Mouse (Mus musculus) left cerebral cortex, adult 2 months (tissue): ENCODE measurements around the gene Tnk2. TPM values are rescaled to one million over a fixed set of nuclear protein-coding genes. Genes with fewer than 3 reads are reported as not detected.

Experiments used
- DNase-seq, 2 experiments: peaks; one replicate each; pipeline ENCODE4 v3.0.0; 2021 to 2022; ENCODE audit warnings: low spot score in 2 of 2, mixed read lengths in 1 of 2; ENCODE audit errors: extremely low spot score in 1 of 2
- H3K27ac ChIP-seq: fragments of 200-600 bp; 2 replicates; pipeline ENCODE4 v1.8.1; 2022
- H3K4me3 ChIP-seq: fragments of 200-600 bp; 2 replicates; pipeline ENCODE4 v1.8.1; 2022
- CTCF ChIP-seq: fragments of 200-600 bp; IDR thresholded peaks from 2 replicates; pipeline ENCODE4 v1.8.1; 2022; ENCODE audit warnings: antibody characterized with exemption, mild to moderate bottlenecking, moderate library complexity
- intact Hi-C: fragments of 180-260 bp; cut with DNase I; formaldehyde crosslinking; loops from one replicate; pipeline ENCODE4 v1.15.1; 2025
- total RNA-seq, 2 experiments: library from RNA; stranded (reverse); gene quantifications; 2 replicates each; pipeline ENCODE4 v1.2.3; 2021

The Tnk2 gene
- total RNA-seq, 2 experiments from 2014 or later: 239 to 244 TPM

GRCm38 (mm10) chr16:32672861-32673560, 29.3 kb downstream of the Tnk2 start:
- intact Hi-C loops: no loop called here
- TF ChIP-seq CTCF: no peak
- no peak for DNase-seq
- Histone ChIP-seq H3K27ac (peak overlapping the region; percentile 48), H3K4me3 (no peak overlapping the region)

DNA sequence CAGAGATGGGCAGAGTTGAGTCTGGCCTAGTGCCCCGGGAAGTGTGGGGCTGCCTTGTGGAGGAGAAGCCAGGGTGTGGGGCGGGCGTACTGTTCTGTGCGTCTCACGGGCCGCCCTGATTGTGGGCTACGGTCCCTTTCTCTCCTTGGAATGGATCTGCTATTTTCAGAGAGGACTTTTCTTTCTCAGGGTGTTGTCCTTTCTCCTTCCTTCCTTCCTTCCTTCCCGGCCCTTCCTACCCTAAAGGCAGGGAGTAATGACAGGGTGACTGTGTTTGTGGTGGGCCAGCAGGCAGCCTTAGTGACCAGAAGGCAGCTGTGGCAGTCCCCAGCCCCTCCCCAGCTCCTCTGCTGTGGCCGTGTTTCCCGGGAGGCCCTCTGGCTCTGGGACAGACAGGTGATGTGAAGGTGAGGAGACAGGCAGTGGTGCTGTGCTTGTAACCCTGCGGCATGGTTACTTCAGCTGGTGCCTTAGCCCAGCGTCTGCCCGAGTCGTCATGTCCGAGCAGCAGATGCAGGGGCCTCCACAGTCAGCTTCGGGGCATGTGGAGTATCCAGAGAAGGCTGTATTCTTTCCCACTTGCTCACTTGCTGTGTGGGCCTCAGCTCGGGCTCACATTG, 30.6 kb downstream of the Tnk2 start:
- no peak for TF ChIP-seq CTCF
- Histone ChIP-seq H3K27ac (no peak overlapping the region), H3K4me3 (no peak overlapping the region)
- intact Hi-C loops: no loop called here
- no peak for DNase-seq

DNA sequence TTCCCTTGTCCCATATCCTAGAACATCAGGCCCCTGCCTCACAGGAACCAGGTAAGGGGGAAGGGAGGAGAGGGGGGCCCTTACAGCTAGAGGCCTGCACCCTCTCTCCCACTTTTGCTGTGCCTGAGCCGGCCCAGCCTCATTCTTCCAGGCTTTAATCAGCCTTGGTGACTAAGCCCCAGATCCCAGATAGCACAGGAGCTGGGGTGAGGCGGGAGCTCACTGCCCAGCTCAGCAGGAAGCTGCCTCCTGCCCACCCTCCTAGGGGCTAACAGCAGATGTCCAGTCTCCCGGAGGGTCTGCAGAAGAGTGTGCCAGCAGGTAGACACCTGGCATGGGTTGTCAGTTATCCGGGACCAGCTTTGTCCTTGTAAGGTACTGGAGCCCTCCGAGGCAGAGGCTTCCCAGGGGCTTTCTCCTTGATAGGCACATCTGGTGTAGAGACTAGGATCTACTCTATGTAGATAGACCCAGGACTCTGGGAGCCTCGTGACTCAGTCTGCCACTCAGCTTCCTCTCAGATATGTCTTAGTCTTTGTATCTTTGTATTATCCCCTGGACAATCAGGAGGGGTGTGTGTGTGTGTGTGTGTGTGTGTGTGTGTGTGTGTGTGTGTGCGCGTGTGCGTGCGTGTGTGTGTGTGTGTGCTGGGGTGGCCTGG, 33.5 kb downstream of the Tnk2 start:
- H3K4me3 ChIP-seq: no peak overlapping the region
- intact Hi-C loops: no loop called here
- no peak overlapping the region for H3K27ac ChIP-seq
- no peak for DNase-seq
- no peak for TF ChIP-seq CTCF

GRCm38 (mm10) chr16:32677903-32678302, 34.2 kb downstream of the Tnk2 start:
- Histone ChIP-seq H3K4me3 (no peak overlapping the region), H3K27ac (no peak overlapping the region)
- TF ChIP-seq CTCF: no peak
- intact Hi-C loops: no loop called here
- no peak for DNase-seq

GRCm38 (mm10) chr16:32678812-32679211, 35.1 kb downstream of the Tnk2 start:
- Histone ChIP-seq H3K27ac (no peak overlapping the region), H3K4me3 (no peak overlapping the region)
- intact Hi-C loops: no loop called here
- no peak for TF ChIP-seq CTCF
- no peak for DNase-seq

GRCm38 (mm10) chr16:32679976-32680375, 36.3 kb downstream of the Tnk2 start:
- Histone ChIP-seq H3K27ac (no peak overlapping the region), H3K4me3 (no peak overlapping the region)
- TF ChIP-seq CTCF: no peak
- intact Hi-C loops: no loop called here
- DNase-seq: no peak

DNA sequence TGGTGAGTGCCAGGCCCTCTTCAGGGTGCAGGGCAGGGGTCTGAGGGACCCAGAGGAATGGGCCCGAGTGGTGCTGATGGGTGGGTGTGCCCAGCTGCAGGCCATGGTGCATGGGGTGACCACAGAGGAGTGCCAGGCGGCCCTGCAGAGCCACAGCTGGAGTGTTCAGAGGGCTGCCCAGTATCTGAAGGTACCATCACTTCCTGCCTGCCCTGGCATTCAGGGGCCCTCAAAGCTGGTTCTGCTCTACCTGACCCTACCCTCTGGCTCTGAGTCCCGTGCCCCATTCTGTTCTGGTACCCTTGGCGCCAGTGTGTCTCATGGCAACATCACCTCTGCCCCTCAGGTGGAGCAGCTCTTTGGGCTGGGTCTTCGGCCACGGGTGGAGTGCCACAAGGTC, 37.1 kb downstream of the Tnk2 start:
- TF ChIP-seq CTCF: no peak
- intact Hi-C loops: no loop called here
- H3K4me3 ChIP-seq: no peak overlapping the region
- no peak overlapping the region for H3K27ac ChIP-seq
- DNase-seq: no peak

- TF ChIP-seq CTCF: peak; percentile 79
- H3K4me3 ChIP-seq: no peak overlapping the region
- no peak overlapping the region for H3K27ac ChIP-seq
- intact Hi-C loops: loop anchor here (1.0 kb wide), 2 partner anchors 23 to 44 kb away; no protein-coding TSS in a partner anchor
- peak; percentile 59 to 62 for DNase-seq
Observed at GRCm38 (mm10) chr16:32682194-32682593, 38.5 kb downstream of the Tnk2 start.

GRCm38 (mm10) chr16:32682841-32683240, 39.2 kb downstream of the Tnk2 start:
- Histone ChIP-seq H3K27ac (no peak overlapping the region), H3K4me3 (no peak overlapping the region)
- intact Hi-C loops: loop anchor here (1.0 kb wide), 2 partner anchors 24 to 45 kb away; no protein-coding TSS in a partner anchor
- DNase-seq: no peak
- no peak for TF ChIP-seq CTCF

DNA sequence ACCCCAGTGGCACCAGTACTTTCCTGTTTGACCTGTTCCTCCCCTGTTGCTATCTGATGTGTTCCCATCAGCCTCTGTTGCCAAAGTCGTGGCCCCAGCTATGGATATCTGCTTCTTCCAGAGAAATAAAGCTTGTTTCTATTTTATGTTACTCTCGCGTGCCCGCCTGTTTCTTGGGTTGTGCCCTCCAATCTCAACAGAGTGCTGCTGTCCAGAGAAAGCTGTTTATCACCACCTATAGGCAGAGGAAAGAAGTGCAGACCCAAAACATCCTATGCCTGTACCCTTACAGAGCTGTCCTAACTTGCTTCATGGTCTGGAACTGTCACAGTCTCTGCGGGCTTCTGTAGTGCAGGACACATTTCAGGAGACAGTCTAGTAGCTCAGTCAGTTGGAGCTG, 39.7 kb downstream of the Tnk2 start:
- TF ChIP-seq CTCF: peak; percentile 74
- intact Hi-C loops: no loop called here
- no peak for DNase-seq
- H3K27ac ChIP-seq: no peak overlapping the region
- no peak overlapping the region for H3K4me3 ChIP-seq

GRCm38 (mm10) chr16:32685405-32685804, 41.7 kb downstream of the Tnk2 start:
- no peak for DNase-seq
- H3K27ac ChIP-seq: no peak overlapping the region
- H3K4me3 ChIP-seq: no peak overlapping the region
- intact Hi-C loops: no loop called here
- no peak for TF ChIP-seq CTCF

DNA sequence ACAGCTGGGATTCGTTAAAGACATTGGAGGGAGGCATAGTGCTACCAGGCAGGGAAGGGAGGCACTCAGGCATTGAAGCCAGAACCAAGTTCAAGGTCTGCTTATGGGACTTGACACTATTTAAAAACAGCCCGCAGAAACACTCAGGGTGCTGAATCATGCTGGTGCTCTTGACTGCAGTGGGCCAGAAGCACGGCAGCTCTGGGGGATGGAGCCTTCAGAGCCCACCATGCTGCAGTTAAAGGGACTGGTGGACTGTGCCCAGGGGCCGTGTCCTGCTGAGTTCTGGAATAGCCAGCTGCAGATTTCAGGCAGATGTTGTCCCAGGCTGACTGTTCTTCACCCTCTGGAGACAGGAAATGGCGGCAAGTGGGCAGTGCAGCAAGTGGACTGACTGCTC, 42.3 kb downstream of the Tnk2 start:
- intact Hi-C loops: no loop called here

More for the DNA sequence above, 42.3 kb downstream of the Tnk2 start:
- no peak for TF ChIP-seq CTCF
- DNase-seq: no peak
- no peak overlapping the region for H3K27ac ChIP-seq
- no peak overlapping the region for H3K4me3 ChIP-seq
